Comparison of ENCODE assay signal across 19 mouse cellular contexts in genomic region chr17:52320586-52320985, GRCm38 (mm10).
DNase-seq lines count a peak whose midpoint lies in the region; ATAC-seq lines count a peak whose summit lies in the region.
"Had no signal": no experiment of that assay in that cellular context is flagged by ENCODE, and none has a peak within 500 bp of the region (broad histone marks: within the 10 kb centered on the region; RNA-seq: fewer than 3 reads in every experiment).

No protein-coding gene starts in this region.

- H3K9ac ChIP-seq in midbrain, embryonic 11.5 days (ENCODE audit: low read length), result no peak overlapping the region
- H3K9ac ChIP-seq: embryonic facial prominence, embryonic 13.5 days; forebrain, embryonic 12.5 days; forebrain, postnatal 0 days; hindbrain, embryonic 12.5 days had no signal

- no peaks in the 10 kb centered on the region for H3K36me3 ChIP-seq in midbrain, embryonic 11.5 days (ENCODE audit: control insufficient read depth, insufficient read depth, low read length)
- H3K36me3 ChIP-seq: embryonic facial prominence, embryonic 13.5 days; forebrain, embryonic 12.5 days; hindbrain, embryonic 12.5 days had no signal

- no peak overlapping the region for H3K4me2 ChIP-seq in midbrain, embryonic 11.5 days
- H3K4me2 ChIP-seq: embryonic facial prominence, embryonic 13.5 days; forebrain, embryonic 12.5 days; hindbrain, embryonic 12.5 days had no signal

- H3K9me3 ChIP-seq in midbrain, embryonic 11.5 days (ENCODE audit: control insufficient read depth, low read length), result no peaks in the 10 kb centered on the region
- H3K9me3 ChIP-seq: embryonic facial prominence, embryonic 13.5 days; forebrain, embryonic 12.5 days; hindbrain, embryonic 12.5 days had no signal

- no peak overlapping the region for H3K27ac ChIP-seq in midbrain, embryonic 11.5 days (ENCODE audit: low read depth, low read length)
- H3K27ac ChIP-seq: embryonic facial prominence, embryonic 13.5 days; forebrain, embryonic 12.5 days; hindbrain, embryonic 12.5 days had no signal

- H3K4me3 ChIP-seq in midbrain, embryonic 11.5 days (ENCODE audit: low read depth, low read length), result no peak overlapping the region
- H3K4me3 ChIP-seq: embryonic facial prominence, embryonic 13.5 days; forebrain, embryonic 12.5 days; hindbrain, embryonic 12.5 days had no signal

- no peak for ATAC-seq in midbrain, embryonic 11.5 days (ENCODE audit: low FRiP score)
- ATAC-seq: forebrain, postnatal 0 days; hindbrain, embryonic 16.5 days; inflammation-experienced regulatory T-cells, adult 6 months; intestine, postnatal 0 days had no signal

- peak; percentile 12 for DNase-seq in cerebellum, adult 11 months
- DNase-seq in cerebellum, adult 18-20 months, result peak; percentile 14 to 28
- peak; percentile 34 for DNase-seq in cerebellum, adult 9-11 months
- peak; percentile 40 to 45 for DNase-seq in cerebellum, postnatal 36 days
- no peak for DNase-seq in midbrain, embryonic 11.5 days (ENCODE audit: low spot score, missing footprints)
- no peak for DNase-seq in spleen, postnatal 4 days (ENCODE audit: low spot score in 2 of 2)
- DNase-seq in T-cell, adult 2 months (ENCODE audit: low spot score), result no peak
- DNase-seq: adrenal gland, adult 8-10 months; forebrain, postnatal 0 days; gastrocnemius, postnatal 25 days; heart, postnatal 10 days; heart, postnatal 4 days; kidney, adult 8-10 months had no signal

- H3K4me1 ChIP-seq in midbrain, embryonic 11.5 days (ENCODE audit: control insufficient read depth, insufficient read depth, low read length), result no peaks in the 10 kb centered on the region
- H3K4me1 ChIP-seq: embryonic facial prominence, embryonic 13.5 days; forebrain, embryonic 12.5 days; hindbrain, embryonic 12.5 days had no signal

- H3K27me3 ChIP-seq in midbrain, embryonic 11.5 days (ENCODE audit: control insufficient read depth, insufficient read depth, low read length), result no peaks in the 10 kb centered on the region
- H3K27me3 ChIP-seq: embryonic facial prominence, embryonic 13.5 days; forebrain, embryonic 12.5 days; hindbrain, embryonic 12.5 days had no signal

- 79% methylated on average over 1 of the region's 1 CpGs for WGBS in midbrain, embryonic 11.5 days

Comparison
In these comparisons a context has a peak if more than half of its experiments do, and no peak if none do; other contexts are left out.
1. DNase-seq: peak in cerebellum, adult 11 months (single experiment), cerebellum, adult 18-20 months (2 of 2), cerebellum, adult 9-11 months (single experiment) and cerebellum, postnatal 36 days (2 of 2); none in midbrain, embryonic 11.5 days (single experiment), spleen, postnatal 4 days (0 of 2) and T-cell, adult 2 months (single experiment).